Mouse (Mus musculus) heart, adult 2 months (tissue): ENCODE measurements around the gene Acvr1.

Experiments used
- CTCF ChIP-seq: fragments of 200-600 bp; IDR thresholded peaks from 2 replicates; pipeline ENCODE4 v1.8.1; 2022; ENCODE audit warnings: antibody characterized with exemption, mild to moderate bottlenecking, moderate library complexity
- EP300 ChIP-seq: fragments of 200-500 bp; IDR thresholded peaks from 2 replicates; pipeline ENCODE4 v1.6.1; 2011; ENCODE audit warnings: low read depth, low read length, control low read depth; ENCODE audit not compliant: insufficient read depth

GRCm38 (mm10) chr2:58495271-58495670 is 71.7 kb downstream of the Acvr1 start:
- TF ChIP-seq EP300 (no peak), CTCF (no peak)
